Mouse (Mus musculus) MEL-GATA-1-ER (cell line): Measurements from ENCODE around the gene Mta2.
A peak's percentile ranks its signal among the peaks of the same experiment; 100 is the strongest.
"Not testable (repeated sequence)": the region's sequence is repeated elsewhere in the genome, so short reads cannot be mapped to it uniquely, and the experiment has no call there.

Experiments used
- DNase-seq: peaks from one replicate; pipeline ENCODE4 v3.0.0-alpha.2; 2012; ENCODE audit warnings: low read depth; ENCODE audit errors: extremely low read depth

Mta2 gene

DNA sequence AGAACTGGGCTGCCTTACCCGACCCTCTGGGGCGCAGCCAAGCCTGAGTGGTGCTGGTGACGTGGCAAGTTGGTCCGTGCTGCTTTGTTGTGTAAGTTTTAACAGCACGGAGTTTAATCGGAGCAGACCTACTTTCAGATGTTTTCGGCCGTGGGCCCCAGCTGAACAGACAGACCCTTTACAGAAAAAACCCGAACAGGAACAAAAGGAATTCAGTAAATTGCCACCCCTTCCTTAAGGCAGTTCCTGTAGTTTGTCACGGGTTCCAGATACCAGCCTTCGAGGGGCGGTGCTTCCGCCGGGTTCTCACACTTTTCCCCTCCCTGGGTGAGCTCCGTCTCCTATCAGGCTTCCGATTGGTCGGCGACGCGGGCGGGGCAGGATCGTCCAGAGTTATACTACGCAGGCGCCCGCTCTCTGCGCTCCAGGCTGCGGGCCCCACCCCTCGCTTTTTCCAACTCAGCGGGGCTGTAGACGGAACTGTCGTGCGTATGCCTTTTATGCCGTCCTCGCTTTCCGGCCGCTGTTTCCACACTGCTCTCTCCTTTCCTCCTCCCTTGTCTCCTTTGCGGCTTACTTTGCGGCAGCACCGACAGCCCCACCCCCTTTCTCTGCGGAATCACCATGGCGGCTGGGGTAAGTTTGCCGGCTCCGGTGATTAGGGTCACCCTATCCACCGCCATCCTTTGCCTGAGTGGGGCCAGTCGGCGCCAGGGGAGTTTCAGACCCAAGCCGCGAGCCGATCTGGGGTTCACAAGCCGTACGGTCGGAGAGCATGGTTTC, 25.1 kb downstream of the Mta2 start, which contains the start of gene Eef1g:
Gene Eef1g (plus strand): TSS at position 452 of the 783 bp plus-strand sequence.
- peak; percentile 97 for DNase-seq

DNA sequence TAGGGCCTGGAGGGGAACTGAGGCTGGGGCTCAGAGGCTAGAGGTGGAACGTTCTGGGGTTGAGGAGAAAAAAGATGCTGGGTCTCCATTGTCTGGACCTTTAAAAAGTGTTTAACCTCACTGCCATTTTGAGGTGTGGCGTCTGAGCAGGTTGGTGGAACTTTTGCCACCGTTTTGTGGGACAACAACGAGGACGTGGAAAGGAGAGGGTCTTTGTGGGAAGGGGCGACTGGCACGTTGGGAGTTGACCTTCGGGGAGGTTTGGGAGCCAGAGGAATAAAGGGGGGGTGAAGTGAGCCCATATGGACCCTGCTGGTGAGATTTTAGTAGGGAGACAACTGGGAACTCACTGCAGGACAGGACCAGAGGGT, 25.7 kb downstream of the Mta2 start:
- no peak for DNase-seq

DNA sequence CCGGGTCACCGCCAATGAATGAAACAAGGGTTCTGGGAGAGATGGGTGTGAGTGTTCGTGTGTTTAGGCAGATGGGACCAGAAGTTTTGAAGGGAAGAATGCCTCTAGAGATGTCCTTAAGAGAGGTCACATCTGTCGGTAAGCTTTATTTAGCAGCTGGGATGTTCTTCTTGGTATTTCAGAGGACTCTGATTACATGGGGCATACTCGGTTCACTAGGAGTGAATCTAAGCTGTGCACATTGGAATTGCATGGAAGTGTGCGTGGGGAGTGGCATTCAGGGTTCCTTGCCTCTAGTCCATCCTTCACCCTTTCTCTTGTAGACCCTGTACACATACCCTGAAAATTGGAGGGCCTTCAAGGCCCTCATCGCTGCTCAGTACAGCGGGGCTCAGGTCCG, 26.2 kb downstream of the Mta2 start:
- no peak for DNase-seq

DNA sequence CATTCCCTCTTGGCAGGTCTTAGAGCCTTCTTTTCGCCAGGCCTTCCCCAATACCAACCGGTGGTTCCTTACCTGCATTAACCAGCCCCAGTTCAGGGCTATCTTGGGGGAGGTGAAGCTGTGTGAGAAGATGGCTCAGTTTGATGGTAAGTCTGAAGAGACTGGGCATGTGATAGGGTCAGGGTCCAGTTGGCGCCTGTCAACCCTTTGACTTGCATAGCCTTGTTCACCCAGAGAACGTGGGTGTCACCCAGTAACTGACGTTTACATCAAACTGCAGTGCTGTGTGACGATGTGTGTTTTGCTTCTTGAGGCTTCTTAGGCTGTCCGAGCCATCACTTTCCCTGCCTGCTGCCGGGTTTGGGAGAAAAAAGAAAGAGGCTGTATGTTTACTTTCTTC, 30.8 kb downstream of the Mta2 start:
- not testable (repeated sequence) for DNase-seq

DNA sequence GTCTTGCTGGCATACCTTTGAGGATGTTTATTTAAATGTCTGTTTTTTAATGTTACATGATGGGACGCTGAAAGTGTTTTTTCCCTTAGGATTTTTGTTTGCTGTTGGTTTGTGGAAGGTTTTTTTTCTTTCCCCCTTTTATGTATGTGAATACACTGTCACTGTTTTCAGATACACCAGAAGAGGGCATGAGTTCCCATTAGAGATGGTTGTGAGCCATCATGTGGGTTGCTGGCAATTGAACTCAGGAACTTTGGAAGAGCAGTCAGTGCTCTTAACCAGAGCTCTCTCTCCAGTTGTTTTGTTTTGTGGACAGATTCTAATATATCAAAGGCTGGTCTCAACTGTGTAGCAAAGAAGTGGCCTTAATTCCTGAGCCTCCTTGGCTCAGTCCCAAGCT, 33.0 kb downstream of the Mta2 start:
- DNase-seq = no peak

DNA sequence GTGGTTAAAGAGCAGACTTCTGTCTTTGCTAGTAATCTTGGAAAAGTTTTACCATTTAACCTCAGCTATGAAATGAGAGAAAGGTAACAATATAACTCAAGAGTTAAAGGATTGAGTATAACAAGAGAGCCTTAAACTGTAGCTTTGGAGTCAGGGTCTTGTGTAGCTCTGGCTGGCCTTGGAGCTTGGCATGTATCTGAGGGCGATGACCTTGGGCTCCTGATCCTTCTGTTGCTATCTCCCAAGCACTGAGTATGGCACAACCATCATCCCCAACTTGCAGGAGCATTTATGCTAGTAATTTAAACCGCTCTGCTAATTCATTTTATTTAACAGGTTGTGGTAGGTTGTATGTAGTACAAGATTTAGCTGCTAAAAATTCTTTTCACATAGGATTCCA, 33.8 kb downstream of the Mta2 start:
- DNase-seq = no peak

DNA sequence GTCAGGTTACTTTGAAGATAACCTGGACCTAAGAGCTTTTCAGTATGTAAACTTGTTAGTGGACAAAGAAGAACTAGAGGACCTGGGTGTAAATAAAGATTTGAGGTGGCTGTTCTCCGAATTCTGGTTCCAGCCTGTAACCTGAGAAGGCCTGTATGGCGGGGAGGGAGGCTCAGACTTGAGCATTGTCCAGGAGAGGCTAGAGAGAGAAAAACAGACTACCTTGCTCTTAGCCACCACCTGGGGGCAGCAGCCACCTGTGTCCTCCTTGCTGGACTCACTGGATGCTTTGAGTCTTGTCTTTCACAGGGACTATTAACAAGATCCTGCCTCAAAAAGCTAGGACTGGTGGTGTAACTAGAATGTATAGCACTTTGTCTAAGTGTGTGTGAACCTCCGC, 34.9 kb downstream of the Mta2 start:
- no peak for DNase-seq

DNA sequence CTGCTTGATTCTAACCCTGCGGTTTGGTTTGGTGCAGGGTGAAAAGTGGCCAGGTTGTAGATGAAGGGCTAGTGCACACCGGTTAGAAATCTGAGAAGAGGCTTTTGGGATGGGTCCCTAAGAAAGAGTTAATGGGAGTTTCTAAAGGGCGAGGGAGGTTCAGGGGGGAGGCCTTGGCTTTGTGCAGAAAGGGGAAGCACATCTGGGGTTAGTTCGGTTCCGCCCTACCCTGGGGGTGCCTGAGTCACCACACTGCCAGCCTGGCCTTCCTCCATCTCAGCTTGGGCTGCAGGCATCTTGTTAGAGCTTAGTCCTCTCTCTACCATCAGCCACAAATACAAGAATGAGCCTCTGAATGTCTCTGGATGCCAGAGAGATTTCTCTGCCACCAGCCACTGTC, 39.1 kb downstream of the Mta2 start:
- peak; percentile 68 for DNase-seq

DNA sequence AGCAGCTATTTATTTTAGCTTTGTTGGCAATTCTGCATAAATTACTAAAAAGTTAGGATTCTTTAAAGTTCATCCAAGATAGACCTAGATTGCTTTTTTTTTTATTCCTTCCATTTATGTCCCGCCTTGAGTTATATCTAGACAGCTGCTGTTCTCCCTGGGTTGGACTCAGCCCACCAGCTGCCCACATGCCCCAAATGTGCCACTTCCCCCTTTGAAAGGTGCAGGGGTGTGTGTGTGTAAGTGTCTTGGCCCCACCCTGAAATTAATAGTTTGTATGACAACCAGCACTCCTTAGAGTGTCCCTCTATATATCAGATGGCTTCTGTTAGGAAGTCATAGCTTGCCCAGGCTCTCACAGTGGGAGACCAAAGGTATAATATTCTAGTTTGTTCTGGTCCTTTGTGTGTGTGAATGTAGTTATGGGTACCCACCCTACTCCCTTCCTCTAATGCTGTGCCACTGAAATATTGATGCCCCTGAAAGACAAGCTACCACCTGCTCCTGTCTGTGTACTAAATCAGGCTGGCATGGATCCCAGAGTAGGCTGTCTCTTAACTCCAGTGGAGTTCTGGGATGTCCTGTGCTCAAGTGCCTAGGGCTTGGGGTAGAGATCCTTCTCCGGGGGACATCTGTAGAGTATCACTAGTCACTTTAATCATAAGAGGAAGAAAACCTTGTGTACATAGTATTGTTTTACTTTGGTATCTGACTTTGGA, 39.9 kb downstream of the Mta2 start:
- no peak for DNase-seq

DNA sequence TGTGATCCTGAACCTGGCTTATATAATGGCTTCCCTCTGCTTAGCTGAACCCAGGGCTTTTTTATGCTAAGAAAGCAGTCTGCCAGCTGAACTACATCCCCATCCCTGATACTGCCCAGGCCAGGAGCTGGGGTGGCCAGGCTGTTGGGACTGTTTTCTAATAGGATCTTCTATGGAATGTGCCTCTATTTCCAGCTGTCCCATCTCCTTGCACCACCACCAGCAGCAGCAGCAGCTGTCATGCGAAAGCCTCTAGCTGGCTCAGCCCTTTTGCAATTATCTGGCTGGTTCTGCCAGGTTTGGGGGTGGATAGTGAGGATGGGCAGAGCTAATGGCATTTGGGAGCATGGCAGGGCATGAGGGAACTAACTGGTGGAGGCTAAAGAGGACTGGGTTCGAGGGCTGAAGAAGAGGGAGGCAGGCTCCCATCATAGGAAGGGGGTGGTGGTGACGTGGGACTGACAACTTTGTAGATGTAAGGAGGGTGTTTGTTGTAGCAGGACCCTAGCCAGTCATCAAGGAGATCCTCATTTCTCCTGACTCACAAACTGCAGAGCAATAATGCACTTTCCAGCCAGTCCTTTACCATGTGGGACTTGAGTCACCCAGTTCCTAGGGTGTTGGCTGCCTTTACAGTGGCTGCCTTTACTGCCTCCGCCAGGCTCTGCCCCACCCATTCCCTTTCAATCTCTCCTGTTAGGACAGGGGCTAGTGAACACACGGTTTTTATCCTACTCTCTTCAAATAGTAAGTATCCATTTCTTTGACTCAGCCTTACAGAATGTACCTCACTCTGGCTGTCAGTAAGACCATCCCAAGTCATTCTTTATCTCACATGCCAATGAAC, 40.9 kb downstream of the Mta2 start:
- DNase-seq = peak; percentile 76

DNA sequence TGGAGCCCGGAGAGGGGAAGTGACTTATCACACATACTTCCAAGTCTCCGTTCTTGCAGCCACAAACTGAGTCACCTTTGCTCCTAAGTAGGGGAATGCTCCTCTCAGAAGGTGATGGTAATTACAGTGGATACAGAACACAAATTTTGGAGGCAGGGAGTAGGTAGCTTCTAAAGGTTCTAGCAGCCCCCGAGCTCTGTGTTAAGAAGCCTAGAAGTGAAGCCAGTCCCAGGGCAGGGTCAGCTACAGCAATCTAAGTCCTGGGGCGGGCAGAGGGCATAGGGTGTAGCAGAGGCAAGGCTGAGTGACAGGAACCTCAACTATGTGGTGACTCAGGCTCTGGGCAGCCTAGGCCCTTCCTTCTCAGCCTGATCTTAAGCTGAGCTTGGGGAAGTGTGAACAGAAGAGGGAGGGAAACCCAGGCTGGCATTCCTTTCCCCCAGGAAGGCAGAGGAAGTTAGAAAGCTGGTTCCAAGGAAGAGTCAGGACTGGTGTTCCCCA, 41.5 kb downstream of the Mta2 start:
- DNase-seq = no peak

DNA sequence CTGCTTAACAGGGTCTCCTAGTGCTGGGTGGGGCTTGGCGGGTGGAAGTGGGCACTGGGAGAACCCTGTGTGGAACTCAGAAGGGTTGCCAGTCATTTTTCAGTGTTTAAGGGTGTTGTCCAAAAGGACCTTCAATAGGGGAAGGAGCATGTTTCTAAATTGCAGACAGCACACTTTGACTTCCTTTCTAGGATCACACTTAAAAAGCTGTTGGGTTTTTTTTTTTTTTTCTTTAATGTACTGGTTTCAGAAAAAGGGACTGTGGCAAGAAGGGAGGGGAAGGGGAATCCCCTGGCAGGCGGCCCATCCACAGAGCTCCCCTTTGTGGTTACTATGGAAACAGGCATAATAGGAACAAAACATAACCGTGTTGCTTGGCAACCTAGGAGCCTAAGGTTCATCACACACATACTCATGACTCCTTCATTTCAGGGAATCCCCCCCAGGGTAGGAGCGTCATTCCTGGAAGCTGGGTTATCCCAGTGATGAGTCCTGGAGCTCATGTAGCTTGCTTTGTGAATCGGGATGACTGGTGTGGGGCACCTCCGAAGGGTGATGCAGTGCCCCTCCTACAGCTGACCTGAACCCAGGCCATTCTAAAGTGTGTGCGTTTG, 42.7 kb downstream of the Mta2 start:
- DNase-seq = no peak

DNA sequence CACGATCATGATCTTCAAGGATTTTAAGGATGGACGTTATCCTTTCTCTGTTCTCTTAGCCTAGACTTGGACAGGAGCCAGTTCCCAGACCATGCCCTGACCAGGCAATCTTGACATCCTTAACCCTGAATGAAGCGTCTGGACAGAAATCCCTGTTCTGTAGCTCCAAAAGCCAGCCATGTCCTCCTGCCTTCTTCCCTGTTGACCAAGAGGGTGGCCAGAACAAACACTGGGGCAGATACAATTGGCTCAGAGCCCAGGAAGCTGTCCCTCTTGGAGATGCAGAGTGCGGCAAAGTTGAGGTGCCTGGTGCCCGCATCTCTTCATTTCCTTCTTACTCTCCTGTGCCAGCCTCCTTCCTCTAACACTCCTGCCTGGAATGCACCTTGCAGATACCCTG, 44.2 kb downstream of the Mta2 start:
- DNase-seq = no peak

DNA sequence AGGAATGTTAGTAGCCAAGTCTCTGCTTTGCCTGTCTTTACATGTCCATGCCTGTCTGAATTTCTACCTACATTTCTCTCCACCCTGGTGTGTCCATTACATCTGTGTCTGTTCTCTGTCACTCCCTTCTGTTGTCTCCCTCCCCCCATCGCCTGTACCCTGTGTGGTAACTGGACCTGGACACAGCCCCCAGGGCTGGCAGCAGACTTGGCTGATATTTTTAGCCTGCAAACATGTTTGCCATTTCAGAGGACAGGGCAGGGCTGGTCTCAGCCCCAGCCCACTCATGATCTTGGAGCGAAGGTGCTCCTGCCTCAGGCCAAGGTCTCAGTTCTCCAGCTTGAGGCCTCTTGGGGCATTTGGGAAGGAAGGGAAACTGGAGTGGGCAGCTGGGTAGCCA, 46.1 kb downstream of the Mta2 start:
- DNase-seq = no peak

DNA sequence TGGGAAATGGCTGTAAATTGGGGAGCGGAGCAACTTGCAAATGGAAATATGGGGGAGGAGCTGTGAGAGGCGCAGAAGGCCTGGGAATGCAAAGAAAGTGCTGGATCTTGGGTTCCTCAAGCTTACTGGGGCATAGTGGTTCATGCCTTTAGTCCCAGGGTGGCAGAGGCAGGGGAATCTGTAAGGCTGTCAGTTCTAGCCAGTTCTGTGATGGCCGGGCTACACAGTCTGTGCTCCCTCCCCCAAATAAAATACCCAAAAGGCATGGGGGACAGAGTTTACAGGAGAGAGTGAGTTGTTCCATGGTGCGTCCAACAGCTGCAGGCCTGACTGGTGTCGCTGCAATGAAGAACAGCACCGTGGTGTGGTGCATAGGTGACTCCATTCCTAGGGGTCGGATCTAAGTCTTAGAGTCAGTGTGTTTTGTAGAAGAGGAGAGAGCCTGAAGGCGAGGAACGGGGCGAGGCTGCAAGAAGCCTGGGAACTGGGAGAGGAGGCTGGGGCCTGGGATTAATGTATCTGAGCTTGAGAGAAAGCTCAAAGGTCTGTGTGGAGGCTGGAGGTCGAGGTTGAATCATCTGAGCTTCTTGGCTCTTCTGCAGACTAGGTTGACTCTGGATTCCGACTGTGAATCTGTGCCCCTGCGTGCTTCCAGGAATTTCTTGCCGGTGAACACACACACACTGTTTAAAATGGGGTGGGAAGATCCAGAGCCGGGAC, 46.8 kb downstream of the Mta2 start:
- no peak for DNase-seq

DNA sequence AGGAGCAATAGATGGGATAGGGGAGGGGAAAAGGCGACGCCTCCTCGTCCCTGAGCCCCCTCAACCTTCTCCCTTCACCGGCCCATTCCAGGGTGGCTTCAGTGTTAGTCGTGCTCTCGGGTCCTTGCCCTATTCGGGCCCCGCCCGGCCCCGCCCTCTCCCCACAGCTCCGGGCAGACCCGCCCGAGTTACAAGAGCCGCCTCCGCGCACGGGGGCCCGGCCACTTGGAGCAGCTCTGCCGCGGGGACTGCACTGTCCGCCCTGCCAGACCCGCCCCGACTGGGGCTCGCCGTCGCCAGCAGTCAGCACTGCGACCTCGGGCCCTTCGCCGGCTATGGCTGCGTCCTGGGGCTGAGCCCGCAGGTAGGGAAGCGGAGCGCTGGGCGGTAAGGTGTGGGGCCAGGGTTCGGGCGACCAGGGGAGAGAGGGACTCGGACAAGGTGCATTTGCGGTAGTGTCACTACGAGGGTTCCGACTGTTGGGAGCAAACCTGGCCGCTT, 47.4 kb downstream of the Mta2 start, which contains the start of gene Ahnak:
Gene Ahnak (plus strand): TSS at position 219 of the 501 bp plus-strand sequence.
- no peak for DNase-seq

DNA sequence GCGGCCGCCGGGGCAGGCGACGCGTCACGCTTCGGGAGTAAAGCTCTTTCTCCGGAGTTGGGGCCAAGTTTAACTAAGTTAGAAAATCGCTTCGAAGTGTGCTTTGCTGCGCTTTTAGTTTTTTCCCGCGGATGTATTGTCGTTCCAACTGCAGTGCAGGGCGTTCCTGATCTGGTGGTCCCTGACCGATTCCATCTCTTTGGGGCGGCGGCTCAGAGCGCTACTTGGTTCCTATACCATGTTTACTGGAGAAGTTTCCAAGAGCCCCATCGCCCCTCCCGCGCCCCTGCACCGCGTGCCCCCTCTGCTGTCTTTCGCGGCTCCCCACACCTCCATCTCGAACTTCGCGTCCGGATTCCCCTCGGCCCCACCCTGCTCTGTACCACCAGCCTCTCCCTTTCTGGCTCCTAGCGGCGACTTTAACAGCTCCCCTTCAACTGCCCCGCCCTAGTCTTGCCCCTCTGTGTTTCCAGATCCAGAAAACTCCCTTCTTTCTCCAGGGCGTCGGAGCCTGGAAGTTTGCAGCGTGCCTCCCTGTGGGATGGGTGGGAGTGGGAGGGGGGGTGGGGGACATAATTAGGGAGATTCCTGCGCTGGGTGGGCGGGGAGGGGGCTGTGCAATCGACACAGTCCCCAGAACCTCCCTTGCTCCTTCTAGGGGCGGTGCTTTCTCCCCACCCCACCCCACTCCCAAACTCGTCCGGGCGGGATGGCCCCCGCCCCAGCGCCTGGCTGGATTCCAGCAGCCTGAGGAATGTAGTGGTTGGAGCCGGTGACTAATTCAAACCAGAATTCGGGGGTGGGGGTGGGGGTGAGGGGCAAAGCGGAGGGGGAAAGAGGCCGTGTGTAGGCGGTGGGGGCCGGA, 48.1 kb downstream of the Mta2 start:
- no peak for DNase-seq

DNA sequence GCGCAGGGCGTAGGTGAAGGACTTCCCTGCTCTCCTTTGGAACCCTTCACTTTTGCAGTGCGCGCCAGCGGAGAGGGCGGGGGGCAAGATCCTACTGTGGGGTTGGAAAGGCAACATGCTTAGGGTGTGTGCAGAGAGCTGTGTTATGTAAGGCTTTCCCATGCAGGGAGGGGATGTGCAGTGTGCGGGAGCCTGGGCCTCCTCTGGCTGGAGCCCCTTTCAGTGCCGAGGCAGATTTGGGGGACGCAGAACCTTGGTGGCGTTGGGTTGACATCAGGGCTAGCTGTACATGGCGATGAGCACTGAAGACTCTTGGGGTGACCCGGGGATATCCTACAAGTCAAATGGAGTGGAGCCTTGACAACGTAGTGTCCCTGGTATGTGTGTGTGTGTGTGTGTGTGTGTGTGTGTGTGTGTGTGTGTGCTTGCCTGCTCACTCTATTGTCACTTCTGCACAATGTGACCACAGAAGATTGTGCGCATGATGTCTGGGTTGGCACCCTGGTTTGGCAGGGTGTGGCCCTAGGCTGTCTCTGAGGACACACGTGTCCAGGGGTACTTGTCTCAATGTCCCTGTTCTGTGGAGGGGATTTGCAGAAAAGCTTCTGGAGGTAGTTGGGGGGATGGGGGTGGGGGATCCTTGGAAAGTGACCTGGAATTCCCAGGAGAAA, 48.9 kb downstream of the Mta2 start:
- DNase-seq = no peak
